26 mouse cellular contexts compared by ENCODE assay signal in the genomic region with DNA sequence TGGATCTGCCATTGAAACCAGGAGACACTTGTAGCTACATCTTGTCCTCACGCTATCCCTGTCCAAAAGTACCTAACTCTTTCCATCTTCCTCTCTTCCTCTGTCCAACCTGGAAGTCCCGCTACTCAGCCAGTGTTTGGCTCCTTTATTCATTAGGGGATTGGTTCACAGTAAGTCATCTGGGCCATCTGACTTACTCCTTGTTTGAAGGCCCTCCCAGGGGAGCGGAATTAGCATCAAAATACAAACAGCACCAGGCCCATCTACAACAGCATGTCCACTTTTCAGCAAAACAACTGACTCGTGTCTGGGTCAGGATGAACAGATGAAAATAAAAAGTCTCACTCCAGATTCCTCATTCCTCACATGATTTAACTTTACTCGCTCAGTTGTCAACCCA.
"Had no signal": no experiment of that assay in that cellular context is flagged by ENCODE, and none has a peak within 500 bp of the region (broad histone marks: within the 10 kb centered on the region; RNA-seq: fewer than 3 reads in every experiment).

No protein-coding gene starts in this region.

- H3K9me3 ChIP-seq: heart, embryonic 10.5 days; intestine, embryonic 15.5 days; limb, embryonic 15.5 days; liver, embryonic 15.5 days had no signal

- ATAC-seq: hindbrain, embryonic 16.5 days; inflammation-experienced regulatory T-cells, adult 6 months; intestine, embryonic 15.5 days; intestine, postnatal 0 days had no signal

- DNase-seq: gastrocnemius, postnatal 10 days; gastrocnemius, postnatal 25 days; heart, adult 18-20 months; heart, postnatal 10 days; heart, postnatal 4 days; kidney, adult 18-20 months; kidney, adult 8-10 months; kidney, postnatal 10 days; kidney, postnatal 36 days; layer of hippocampus, adult 9-11 months; layer of hippocampus, postnatal 36 days; left cerebral cortex, postnatal 4 days; liver, embryonic 13.5 days had no signal

- H3K36me3 ChIP-seq: heart, embryonic 10.5 days; heart, embryonic 12.5 days; hindbrain, embryonic 10.5 days; hindbrain, embryonic 12.5 days; intestine, embryonic 15.5 days; limb, embryonic 13.5 days; limb, embryonic 15.5 days; liver, embryonic 13.5 days; liver, embryonic 15.5 days had no signal

- H3K27ac ChIP-seq: heart, embryonic 10.5 days; hindbrain, embryonic 10.5 days; hindbrain, embryonic 12.5 days; hindbrain, embryonic 14.5 days; intestine, embryonic 15.5 days; limb, embryonic 13.5 days; limb, embryonic 15.5 days; liver, embryonic 13.5 days; liver, embryonic 15.5 days had no signal

- H3K27me3 ChIP-seq: heart, embryonic 12.5 days; hindbrain, embryonic 12.5 days; intestine, embryonic 15.5 days; limb, embryonic 13.5 days; limb, embryonic 15.5 days; liver, embryonic 13.5 days; liver, embryonic 15.5 days had no signal

- H3K4me2 ChIP-seq: heart, embryonic 12.5 days; hindbrain, embryonic 12.5 days; hindbrain, embryonic 14.5 days; intestine, embryonic 15.5 days; limb, embryonic 13.5 days; limb, embryonic 15.5 days; liver, embryonic 11.5 days; liver, embryonic 13.5 days; liver, embryonic 15.5 days had no signal

- H3K4me1 ChIP-seq: heart, embryonic 12.5 days; hindbrain, embryonic 10.5 days; hindbrain, embryonic 12.5 days; intestine, embryonic 15.5 days; limb, embryonic 13.5 days; limb, embryonic 15.5 days; liver, embryonic 13.5 days; liver, embryonic 15.5 days had no signal

- H3K9ac ChIP-seq: heart, embryonic 12.5 days; hindbrain, embryonic 12.5 days; hindbrain, embryonic 14.5 days; intestine, embryonic 15.5 days; limb, embryonic 13.5 days; limb, embryonic 15.5 days; liver, embryonic 13.5 days; liver, embryonic 15.5 days had no signal

- H3K4me3 ChIP-seq: heart, embryonic 10.5 days; heart, embryonic 12.5 days; hindbrain, embryonic 10.5 days; hindbrain, embryonic 12.5 days; intestine, embryonic 15.5 days; limb, embryonic 13.5 days; limb, embryonic 15.5 days; liver, embryonic 13.5 days; liver, embryonic 15.5 days had no signal
